Mouse (Mus musculus) CH12.LX (cell line): ENCODE data around the gene Gm49368.

ENCODE experiments used
- CHD1 ChIP-seq: IDR thresholded peaks from 2 replicates; pipeline ENCODE4 v1.6.1; 2012; ENCODE audit warnings: low read depth, low read length, improper control_type of control experiment, inconsistent platforms
- CTCF ChIP-seq, 2 experiments: IDR thresholded peaks in 1 of 2; conservative IDR thresholded peaks in 1 of 2; 2 replicates each; pipeline ENCODE4 v1.5.1; 2011 to 2012; ENCODE audit warnings: low read depth in 2 of 2, low read length in 2 of 2, improper control_type of control experiment in 1 of 2, inconsistent platforms in 1 of 2, mild to moderate bottlenecking in 1 of 2, moderate library complexity in 1 of 2
- ETS1 ChIP-seq: conservative IDR thresholded peaks from 2 replicates; pipeline ENCODE4 v1.6.1; 2012; ENCODE audit warnings: low read depth, mild to moderate bottlenecking, inconsistent platforms, low read length, improper control_type of control experiment, moderate library complexity
- JUND ChIP-seq: conservative IDR thresholded peaks from 2 replicates; pipeline ENCODE4 v1.6.1; 2011; ENCODE audit warnings: low read depth, low read length, improper control_type of control experiment
- KAT2A ChIP-seq: IDR thresholded peaks from 2 replicates; pipeline ENCODE4 v1.6.1; 2012; ENCODE audit warnings: low read length, improper control_type of control experiment, inconsistent platforms; ENCODE audit not compliant: insufficient replicate concordance
- NELFE ChIP-seq: IDR thresholded peaks from 2 replicates; pipeline ENCODE4 v1.6.1; 2011; ENCODE audit warnings: low read depth, low read length, improper control_type of control experiment
- POLR2A ChIP-seq: IDR thresholded peaks from 2 replicates; pipeline ENCODE4 v1.6.1; 2011; ENCODE audit warnings: low read depth, mild to moderate bottlenecking, improper control_type of control experiment, low read length
- ZC3H11A ChIP-seq: IDR thresholded peaks from 2 replicates; pipeline ENCODE4 v1.6.1; 2012; ENCODE audit warnings: low read depth, mild to moderate bottlenecking, inconsistent platforms, low read length, improper control_type of control experiment
- ZMIZ1 ChIP-seq: IDR thresholded peaks from 2 replicates; pipeline ENCODE4 v1.6.1; 2012; ENCODE audit warnings: low read depth, mild to moderate bottlenecking, inconsistent platforms, low read length, improper control_type of control experiment
- ZNF384 ChIP-seq: IDR thresholded peaks from 2 replicates; pipeline ENCODE4 v1.6.1; 2012; ENCODE audit warnings: low read depth, low read length, improper control_type of control experiment, inconsistent platforms

DNA sequence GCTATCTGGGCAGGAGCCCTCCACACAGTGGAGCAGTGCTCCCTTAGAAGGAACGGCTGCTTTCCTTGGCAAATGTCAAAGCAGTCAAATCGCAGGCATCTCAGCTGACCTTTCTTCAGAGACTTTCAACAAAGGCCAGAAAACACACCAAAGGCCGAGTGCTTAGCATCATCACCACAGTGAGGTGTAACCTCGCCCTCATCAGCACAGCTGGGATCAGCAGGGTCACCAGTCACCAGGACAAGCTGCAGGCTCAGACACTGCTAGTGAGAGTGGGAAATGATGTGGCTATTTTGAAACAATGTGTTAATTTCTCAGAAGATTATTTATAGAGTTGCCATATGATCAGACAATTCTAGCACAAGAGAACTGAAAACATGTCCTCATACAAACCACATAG lies 74.4 kb downstream of the Gm49368 start:
- no peak for TF ChIP-seq POLR2A
- no peak for TF ChIP-seq ETS1
- TF ChIP-seq NELFE, result no peak
- no peak for TF ChIP-seq ZC3H11A
- TF ChIP-seq CTCF (conservative IDR thresholded peaks at IDR 0.05 in 1 of 2, IDR thresholded peaks at IDR 0.05 in 1 of 2; ENCODE audit: low read depth in 2 of 2, low read length in 2 of 2), result no peak
- TF ChIP-seq JUND, result no peak
- TF ChIP-seq ZMIZ1, result no peak
- TF ChIP-seq ZNF384, result no peak
- TF ChIP-seq CHD1, result no peak
- no peak for TF ChIP-seq KAT2A
